Mouse (Mus musculus): ENCODE measurements around the gene Zfp446.

GRCm38 (mm10) chr7:12992222-12992621, 14.6 kb downstream of the Zfp446 start:
- TF ChIP-seq MAFK (IDR thresholded peaks at IDR 0.05; ENCODE audit: insufficient replicate concordance, low read length) (no peak), POLR2A (IDR thresholded peaks at IDR 0.05; ENCODE audit: low read depth, low read length) (no peak), EP300 (IDR thresholded peaks at IDR 0.05; ENCODE audit: low read length) (no peak)

Data from CH12.LX (cell line).